Mouse (Mus musculus) limb, embryonic 14.5 days (tissue): ENCODE results near the gene Pdcd2l. TPM values are rescaled to one million over a fixed set of nuclear protein-coding genes. Genes with fewer than 3 reads are reported as not detected.

Source experiments
- ATAC-seq: fragments of 200-750 bp; cut with Nextera tagmentation; 2 replicates; pipeline ENCODE4 v1.8.0; 2017; ENCODE audit warnings: low read depth, moderate number of reproducible peaks, moderate TSS enrichment; ENCODE audit not compliant: low FRiP score
- DNase-seq: peaks from one replicate; pipeline ENCODE4 v3.0.0-alpha.2; 2015; ENCODE audit warnings: low spot score
- H3K27ac ChIP-seq: fragments of 300-500 bp; sonication (generic); replicated peaks from 2 replicates; pipeline ENCODE4 v1.5.1; 2014; ENCODE audit warnings: low read depth, mild to moderate bottlenecking, low read length, moderate library complexity, mixed read lengths
- H3K27me3 ChIP-seq: fragments of 300-500 bp; sonication (generic); 2 replicates; pipeline ENCODE4 v1.6.1; 2014; ENCODE audit warnings: low read length, mixed read lengths; ENCODE audit not compliant: control insufficient read depth, insufficient read depth
- H3K36me3 ChIP-seq: fragments of 300-500 bp; sonication (generic); 2 replicates; pipeline ENCODE4 v1.6.1; 2014; ENCODE audit warnings: mild to moderate bottlenecking, low read length, moderate library complexity, mixed read lengths; ENCODE audit not compliant: control insufficient read depth, insufficient read depth
- H3K4me1 ChIP-seq: fragments of 300-500 bp; sonication (generic); 2 replicates; pipeline ENCODE4 v1.6.1; 2014; ENCODE audit warnings: antibody characterized with exemption, low read length, mixed read lengths; ENCODE audit not compliant: control insufficient read depth, insufficient read depth
- H3K4me2 ChIP-seq: fragments of 300-500 bp; sonication (generic); replicated peaks from 2 replicates; pipeline ENCODE4 v1.6.1; 2014; ENCODE audit warnings: low read depth, mild to moderate bottlenecking, low read length, moderate library complexity; ENCODE audit not compliant: severe bottlenecking
- H3K4me3 ChIP-seq: fragments of 300-500 bp; sonication (generic); replicated peaks from 2 replicates; pipeline ENCODE4 v1.5.1; 2014; ENCODE audit warnings: low read length
- H3K9ac ChIP-seq: fragments of 300-500 bp; sonication (generic); 2 replicates; pipeline ENCODE4 v1.6.1; 2014; ENCODE audit warnings: mild to moderate bottlenecking, low read depth, low read length, moderate library complexity; ENCODE audit not compliant: severe bottlenecking
- H3K9me3 ChIP-seq: fragments of 300-500 bp; sonication (generic); 2 replicates; pipeline ENCODE4 v1.6.1; 2016; ENCODE audit warnings: low read length; ENCODE audit not compliant: control insufficient read depth
- POLR2A ChIP-seq: fragments of 200-500 bp; IDR thresholded peaks from 2 replicates; pipeline ENCODE4 v1.8.0; 2012; ENCODE audit warnings: inconsistent platforms, mild to moderate bottlenecking, moderate library complexity, borderline replicate concordance; ENCODE audit not compliant: insufficient read depth, insufficient read length; ENCODE audit errors: extremely low read depth
- WGBS: fragments of 180-500 bp; shearing (Covaris S2); extraction: QIAGEN DNeasy Blood & Tissue Kit; methylation state at CpG from one replicate; pipeline ENCODE4 v1.1.7; 2014; 5-methylcytosine and 5-hydroxymethylcytosine counted together
- polyA plus RNA-seq, 2 experiments: library from polyadenylated mRNA; depleted of rRNA in 1 of 2; stranded (reverse) in 1 of 2; unstranded in 1 of 2; fragments of >200 nt; fragmentation: Nextera tagmentation in 1 of 2; extraction: Ambion mirVana in 1 of 2; gene quantifications; 2 replicates each; pipeline versions ENCODE4 v1.2.1 to v1.2.3; 2012 to 2014

Gene Pdcd2l
- polyA plus RNA-seq (2012; rRNA removed) (44.0 and 44.5 TPM in 2 replicates), polyA plus RNA-seq (2014; fragmentation: Nextera tagmentation; extraction: Ambion mirVana) (49.9 and 57.1 TPM in 2 replicates)

- H3K4me1 ChIP-seq, result no peaks in the 10 kb centered on the region
- peak within 1 kb of the TSS; percentile 78 for H3K4me2 ChIP-seq
- H3K27ac ChIP-seq, result peak within 1 kb of the TSS; percentile 63
- H3K36me3 ChIP-seq, result peaks cover 26% of the 10 kb centered on the region
- H3K4me3 ChIP-seq, result peak within 1 kb of the TSS; percentile 92
- H3K9me3 ChIP-seq, result no peaks in the 10 kb centered on the region
- H3K9ac ChIP-seq, result peak within 1 kb of the TSS; percentile 89
- ATAC-seq (peak; percentile 95), DNase-seq (peak; percentile 90)
- TF ChIP-seq POLR2A, result 0 out of 2 replicates have a peak, but pooled peaks have one; percentile 35
- 3% methylated on average over 67 of the region's 70 CpGs for WGBS
- no peaks in the 10 kb centered on the region for H3K27me3 ChIP-seq
Observed at GRCm38 (mm10) chr7:34196132-34197128, at the start of gene Pdcd2l. TSS of gene Pdcd2l (minus strand) at chr7:34196661.

GRCm38 (mm10) chr7:34242176-34242575 is 45.7 kb upstream of the Pdcd2l start:
- Histone ChIP-seq H3K9ac (no peak overlapping the region), H3K27ac (no peak overlapping the region), H3K4me2 (no peak overlapping the region), H3K4me1 (no peaks in the 10 kb centered on the region), H3K9me3 (no peaks in the 10 kb centered on the region), H3K4me3 (no peak overlapping the region), H3K27me3 (no peaks in the 10 kb centered on the region), H3K36me3 (peaks cover 75% of the 10 kb centered on the region)
- WGBS, result 96% methylated on average over 11 of the region's 11 CpGs
- no peak for ATAC-seq
- no peak for TF ChIP-seq POLR2A
- no peak for DNase-seq

- WGBS, result 84% methylated on average over 5 of the region's 5 CpGs
- DNase-seq (no peak), ATAC-seq (no peak)
- peaks cover 56% of the 10 kb centered on the region for H3K36me3 ChIP-seq
- no peak overlapping the region for H3K27ac ChIP-seq
- TF ChIP-seq POLR2A, result no peak
- no peak overlapping the region for H3K4me2 ChIP-seq
- H3K9me3 ChIP-seq, result no peaks in the 10 kb centered on the region
- no peak overlapping the region for H3K4me3 ChIP-seq
- H3K27me3 ChIP-seq, result no peaks in the 10 kb centered on the region
- peaks cover 7% of the 10 kb centered on the region; the same call in 1 of the 2 replicates for H3K4me1 ChIP-seq
- no peak overlapping the region for H3K9ac ChIP-seq
Observed at GRCm38 (mm10) chr7:34238086-34238485, 41.6 kb upstream of the Pdcd2l start.

GRCm38 (mm10) chr7:34235602-34236001 is 39.1 kb upstream of the Pdcd2l start:
- no peak for ATAC-seq
- DNase-seq, result no peak
- peaks cover 43% of the 10 kb centered on the region for H3K36me3 ChIP-seq
- no peaks in the 10 kb centered on the region for H3K9me3 ChIP-seq
- H3K4me1 ChIP-seq, result peaks cover 8% of the 10 kb centered on the region; the same call in 1 of the 2 replicates
- H3K4me3 ChIP-seq, result no peak overlapping the region
- WGBS, result 83% methylated on average over 5 of the region's 5 CpGs
- H3K27ac ChIP-seq, result no peak overlapping the region
- H3K4me2 ChIP-seq, result no peak overlapping the region
- TF ChIP-seq POLR2A, result no peak
- no peak overlapping the region for H3K9ac ChIP-seq
- no peaks in the 10 kb centered on the region for H3K27me3 ChIP-seq
